Mouse (Mus musculus) bone marrow macrophage, adult 2 months (primary cell): ENCODE results near the gene Gramd4.

Experiments used
- CTCF ChIP-seq: IDR thresholded peaks from 2 replicates; pipeline ENCODE4 v1.5.1; 2012; ENCODE audit warnings: low read depth, mild to moderate bottlenecking, low read length, moderate library complexity
- POLR2A ChIP-seq: IDR thresholded peaks from 2 replicates; pipeline ENCODE4 v1.6.1; 2012; ENCODE audit warnings: mild to moderate bottlenecking, low read depth, low read length, borderline replicate concordance

- peak; percentile 95 for TF ChIP-seq CTCF
- no peak for TF ChIP-seq POLR2A
Measured at GRCm38 (mm10) chr15:86038802-86039201, 18.7 kb upstream of the Gramd4 start.
